Mouse (Mus musculus) MEL (cell line): ENCODE results near the gene Rhof.

Experiments used
- POLR2A ChIP-seq, 2 experiments: IDR thresholded peaks; 2 replicates each; pipeline ENCODE4 v1.6.1; 2011 to 2012; ENCODE audit warnings: low read length in 2 of 2, mild to moderate bottlenecking in 2 of 2, control low read depth in 1 of 2, improper control_type of control experiment in 1 of 2, low read depth in 1 of 2, moderate library complexity in 1 of 2; ENCODE audit not compliant: control insufficient read depth in 1 of 2, insufficient read depth in 1 of 2, poor library complexity in 1 of 2
- POLR2AphosphoS2 ChIP-seq: IDR thresholded peaks from 2 replicates; pipeline ENCODE4 v1.6.1; 2011; ENCODE audit warnings: low read length, improper control_type of control experiment
- TAL1 ChIP-seq: IDR thresholded peaks from 2 replicates; pipeline ENCODE4 v1.6.1; 2012; ENCODE audit warnings: mild to moderate bottlenecking, inconsistent platforms, low read length, moderate library complexity, mixed read lengths
- ZC3H11A ChIP-seq: IDR thresholded peaks from 2 replicates; pipeline ENCODE4 v1.6.1; 2012; ENCODE audit warnings: low read depth, mild to moderate bottlenecking, inconsistent platforms, low read length, improper control_type of control experiment

DNA sequence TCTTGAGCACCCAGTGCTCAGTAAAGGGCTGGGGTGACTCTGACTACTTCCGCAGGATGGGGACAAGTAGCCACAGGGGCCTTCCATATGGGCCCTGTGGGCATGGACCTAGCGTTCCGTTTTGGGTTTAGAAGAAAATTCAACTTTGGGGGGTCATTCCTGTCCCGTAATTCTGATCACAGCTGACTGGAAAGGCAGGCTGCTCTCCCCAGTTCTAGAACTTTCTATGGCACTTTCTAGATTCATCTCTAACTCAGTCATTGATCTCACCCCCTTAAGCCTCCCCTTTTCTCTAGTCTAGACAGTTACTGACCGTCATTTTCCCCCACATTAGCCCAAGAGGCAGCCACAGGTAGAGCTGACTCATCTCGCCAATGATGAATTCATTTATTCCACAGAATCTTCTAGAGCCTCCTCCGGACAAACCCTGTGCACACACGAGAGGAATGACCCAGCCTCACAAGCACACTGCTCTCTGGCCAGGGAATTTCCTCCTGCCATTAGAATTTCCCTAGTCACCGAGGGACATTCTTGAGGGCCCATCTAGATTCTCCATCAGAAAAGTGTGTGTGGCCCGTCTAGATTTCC is 3.2 kb downstream of the Rhof start:
- TF ChIP-seq POLR2A (IDR thresholded peaks at IDR 0.05; ENCODE audit: control insufficient read depth in 1 of 2, insufficient read depth in 1 of 2, low read depth in 1 of 2, low read length in 2 of 2, poor library complexity in 1 of 2), result 0 out of 4 replicates have a peak, but pooled peaks of 1 of the 2 experiments have one; percentile 45
- TF ChIP-seq ZC3H11A, result no peak
- no peak for TF ChIP-seq POLR2AphosphoS2
- TF ChIP-seq TAL1, result no peak
